Mouse (Mus musculus) heart, embryonic 10.5 days (tissue): ENCODE results near the gene Kif13a. TPM values are rescaled to one million over a fixed set of nuclear protein-coding genes. Genes with fewer than 3 reads are reported as not detected.
A peak's percentile ranks its signal among the peaks of the same experiment; 100 is the strongest.

Source experiments
- DNase-seq: peaks from one replicate; pipeline ENCODE4 v3.0.0-alpha.2; 2017; ENCODE audit warnings: low spot score
- H3K27ac ChIP-seq: fragments of 300-500 bp; sonication (generic); 2 replicates; pipeline ENCODE4 v1.5.1; 2016; ENCODE audit warnings: mild to moderate bottlenecking
- H3K27me3 ChIP-seq: fragments of 300-500 bp; sonication (generic); 2 replicates; pipeline ENCODE4 v1.6.1; 2016; ENCODE audit warnings: mild to moderate bottlenecking; ENCODE audit not compliant: poor library complexity, insufficient read depth, severe bottlenecking
- H3K36me3 ChIP-seq: fragments of 300-500 bp; sonication (generic); 2 replicates; pipeline ENCODE4 v1.6.1; 2016; ENCODE audit warnings: mild to moderate bottlenecking, moderate library complexity
- H3K4me1 ChIP-seq: fragments of 300-500 bp; sonication (generic); 2 replicates; pipeline ENCODE4 v1.6.1; 2016; ENCODE audit warnings: mild to moderate bottlenecking
- H3K4me3 ChIP-seq: fragments of 300-500 bp; sonication (generic); 2 replicates; pipeline ENCODE4 v1.5.1; 2016; ENCODE audit warnings: mild to moderate bottlenecking, moderate library complexity
- H3K9me3 ChIP-seq: fragments of 300-500 bp; sonication (generic); 2 replicates; pipeline ENCODE4 v1.6.1; 2016; ENCODE audit warnings: mild to moderate bottlenecking, moderate library complexity
- WGBS: fragments of 180-500 bp; shearing (Covaris S2); methylation state at CpG from one replicate; pipeline ENCODE4 v1.1.7; 2016; 5-methylcytosine and 5-hydroxymethylcytosine counted together
- polyA plus RNA-seq: library from polyadenylated mRNA; unstranded; fragments of >200 nt; fragmentation: Nextera tagmentation; extraction: Ambion mirVana; gene quantifications from 2 replicates; pipeline ENCODE4 v1.2.1, GENCODE M21; 2016

Gene Kif13a
- polyA plus RNA-seq, 1 experiment from 2014 or later, result 29.1 TPM

- Histone ChIP-seq H3K4me1 (peaks cover 81% of the 10 kb centered on the region), H3K27me3 (no peaks in the 10 kb centered on the region), H3K4me3 (no peak overlapping the region), H3K36me3 (peaks cover 5% of the 10 kb centered on the region; the same call in 1 of the 2 replicates), H3K27ac (peak overlapping the region; percentile 86), H3K9me3 (no peaks in the 10 kb centered on the region)
- 71% methylated on average over 6 of the region's 6 CpGs for WGBS
- no peak for DNase-seq
Measured at GRCm38 (mm10) chr13:46911960-46912359, 17.7 kb downstream of the Kif13a start.

- WGBS, result 64% methylated on average over 11 of the region's 11 CpGs
- H3K36me3 ChIP-seq, result peaks cover 5% of the 10 kb centered on the region; the same call in 1 of the 2 replicates
- H3K4me1 ChIP-seq, result peaks cover 74% of the 10 kb centered on the region
- DNase-seq, result no peak
- no peak overlapping the region for H3K4me3 ChIP-seq
- H3K27ac ChIP-seq, result peak overlapping the region; percentile 86
- H3K9me3 ChIP-seq, result no peaks in the 10 kb centered on the region
- no peaks in the 10 kb centered on the region for H3K27me3 ChIP-seq
Measured at GRCm38 (mm10) chr13:46911018-46911419, 18.6 kb downstream of the Kif13a start.

- Histone ChIP-seq H3K27me3 (no peaks in the 10 kb centered on the region), H3K9me3 (no peaks in the 10 kb centered on the region), H3K4me3 (no peak overlapping the region), H3K36me3 (peaks cover 5% of the 10 kb centered on the region; the same call in 1 of the 2 replicates), H3K27ac (peak overlapping the region; percentile 86), H3K4me1 (peaks cover 81% of the 10 kb centered on the region)
- WGBS, result 68% methylated on average over 3 of the region's 3 CpGs
- no peak for DNase-seq
Measured at GRCm38 (mm10) chr13:46909946-46910345, 19.7 kb downstream of the Kif13a start.

GRCm38 (mm10) chr13:46909005-46909565 is 20.6 kb downstream of the Kif13a start:
- Histone ChIP-seq H3K4me1 (peaks cover 82% of the 10 kb centered on the region), H3K27ac (peak overlapping the region; percentile 86), H3K36me3 (peaks cover 5% of the 10 kb centered on the region; the same call in 1 of the 2 replicates), H3K4me3 (no peak overlapping the region), H3K9me3 (no peaks in the 10 kb centered on the region), H3K27me3 (no peaks in the 10 kb centered on the region)
- DNase-seq, result no peak
- 34% methylated on average over 12 of the region's 12 CpGs for WGBS

GRCm38 (mm10) chr13:46908387-46908786 is 21.3 kb downstream of the Kif13a start:
- H3K27ac ChIP-seq, result peak overlapping the region; percentile 86

GRCm38 (mm10) chr13:46907861-46908260 is 21.8 kb downstream of the Kif13a start:
- Histone ChIP-seq H3K4me1 (peaks cover 71% of the 10 kb centered on the region), H3K27me3 (no peaks in the 10 kb centered on the region), H3K36me3 (peaks cover 7% of the 10 kb centered on the region; the same call in 1 of the 2 replicates), H3K27ac (peak overlapping the region; percentile 86; the same call in 1 of the 2 replicates), H3K4me3 (no peak overlapping the region), H3K9me3 (no peaks in the 10 kb centered on the region)
- 66% methylated on average over 10 of the region's 10 CpGs for WGBS
- no peak for DNase-seq

More at GRCm38 (mm10) chr13:46908387-46908786, 21.3 kb downstream of the Kif13a start:
- Histone ChIP-seq H3K27me3 (no peaks in the 10 kb centered on the region), H3K9me3 (no peaks in the 10 kb centered on the region), H3K4me3 (no peak overlapping the region), H3K4me1 (peaks cover 76% of the 10 kb centered on the region), H3K36me3 (peaks cover 6% of the 10 kb centered on the region; the same call in 1 of the 2 replicates)
- WGBS, result 86% methylated on average over 2 of the region's 2 CpGs
- DNase-seq, result no peak

- peaks cover 66% of the 10 kb centered on the region for H3K4me1 ChIP-seq
- H3K9me3 ChIP-seq, result no peaks in the 10 kb centered on the region
Measured at GRCm38 (mm10) chr13:46907115-46907514, 22.6 kb downstream of the Kif13a start.

GRCm38 (mm10) chr13:46905971-46906370 is 23.7 kb downstream of the Kif13a start:
- no peak for DNase-seq
- 0 out of 2 replicates have a peak overlapping the region, but pooled peaks have one; percentile 10 for H3K27ac ChIP-seq
- WGBS, result 86% methylated on average over 5 of the region's 5 CpGs
- peaks cover 13% of the 10 kb centered on the region; the same call in 1 of the 2 replicates for H3K36me3 ChIP-seq
- no peaks in the 10 kb centered on the region for H3K27me3 ChIP-seq
- no peaks in the 10 kb centered on the region for H3K9me3 ChIP-seq
- H3K4me3 ChIP-seq, result no peak overlapping the region
- H3K4me1 ChIP-seq, result peaks cover 56% of the 10 kb centered on the region

More at GRCm38 (mm10) chr13:46907115-46907514, 22.6 kb downstream of the Kif13a start:
- no peak for DNase-seq
- no peaks in the 10 kb centered on the region for H3K27me3 ChIP-seq
- peak overlapping the region; percentile 86 for H3K27ac ChIP-seq
- WGBS, result 86% methylated on average over 4 of the region's 4 CpGs
- H3K4me3 ChIP-seq, result no peak overlapping the region
- H3K36me3 ChIP-seq, result peaks cover 13% of the 10 kb centered on the region; the same call in 1 of the 2 replicates

- H3K4me3 ChIP-seq, result no peak overlapping the region
- no peaks in the 10 kb centered on the region for H3K9me3 ChIP-seq
- peaks cover 14% of the 10 kb centered on the region; the same call in 1 of the 2 replicates for H3K36me3 ChIP-seq
- no peak for DNase-seq
- 86% methylated on average over 14 of the region's 14 CpGs for WGBS
- no peak overlapping the region; the same call in 1 of the 2 replicates for H3K27ac ChIP-seq
- peaks cover 56% of the 10 kb centered on the region for H3K4me1 ChIP-seq
- no peaks in the 10 kb centered on the region for H3K27me3 ChIP-seq
Measured at GRCm38 (mm10) chr13:46904982-46905621, 24.6 kb downstream of the Kif13a start.

GRCm38 (mm10) chr13:46902568-46903255 is 27.0 kb downstream of the Kif13a start:
- peaks cover 21% of the 10 kb centered on the region; the same call in 1 of the 2 replicates for H3K36me3 ChIP-seq
- H3K9me3 ChIP-seq, result no peaks in the 10 kb centered on the region
- DNase-seq, result no peak
- WGBS, result 91% methylated on average over 7 of the region's 7 CpGs
- H3K27ac ChIP-seq, result no peak overlapping the region
- peaks cover 45% of the 10 kb centered on the region for H3K4me1 ChIP-seq
- H3K27me3 ChIP-seq, result no peaks in the 10 kb centered on the region
- H3K4me3 ChIP-seq, result no peak overlapping the region

- Histone ChIP-seq H3K4me1 (peaks cover 51% of the 10 kb centered on the region), H3K9me3 (no peaks in the 10 kb centered on the region), H3K4me3 (no peak overlapping the region), H3K36me3 (peaks cover 21% of the 10 kb centered on the region; the same call in 1 of the 2 replicates), H3K27me3 (no peaks in the 10 kb centered on the region), H3K27ac (0 out of 2 replicates have a peak overlapping the region, but pooled peaks have one; percentile 13)
- 66% methylated on average over 11 of the region's 11 CpGs for WGBS
- no peak for DNase-seq
Measured at GRCm38 (mm10) chr13:46900870-46901555, 28.7 kb downstream of the Kif13a start.

GRCm38 (mm10) chr13:46898837-46899236 is 30.8 kb downstream of the Kif13a start:
- WGBS, result 45% methylated on average over 2 of the region's 2 CpGs
- no peak for DNase-seq
- Histone ChIP-seq H3K27ac (peak overlapping the region; percentile 85), H3K36me3 (peaks cover 21% of the 10 kb centered on the region; the same call in 1 of the 2 replicates), H3K9me3 (no peaks in the 10 kb centered on the region), H3K27me3 (no peaks in the 10 kb centered on the region), H3K4me3 (no peak overlapping the region), H3K4me1 (peaks cover 52% of the 10 kb centered on the region)
